Mouse (Mus musculus) ovary, postnatal 10 days (tissue): ENCODE measurements around the gene Ccnd3.

ENCODE experiments used
- DNase-seq: peaks from one replicate; pipeline ENCODE4 v3.0.0; 2022; ENCODE audit warnings: low spot score

Gene Ccnd3

GRCm38 (mm10) chr17:47551049-47551448, 46.2 kb downstream of the Ccnd3 start:
- no peak for DNase-seq

DNA sequence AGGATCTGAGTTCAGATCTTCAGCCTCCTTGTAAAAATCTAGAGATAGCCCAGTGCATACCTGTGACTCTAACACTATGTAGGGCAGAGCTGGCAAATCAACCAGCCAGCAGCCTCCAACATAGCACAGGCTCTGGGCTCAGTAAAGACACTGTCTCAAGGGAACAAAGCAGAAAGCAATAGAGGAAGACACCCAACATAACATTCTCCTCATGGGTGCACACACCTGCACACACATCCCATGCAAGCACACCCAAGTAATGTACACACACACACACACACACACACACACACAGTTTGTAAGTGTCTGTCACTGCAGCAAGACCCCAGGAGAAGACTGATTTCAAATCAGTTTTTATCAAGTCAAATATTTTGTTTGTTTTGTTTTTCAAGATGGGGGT, 48.1 kb downstream of the Ccnd3 start:
- no peak for DNase-seq

DNA sequence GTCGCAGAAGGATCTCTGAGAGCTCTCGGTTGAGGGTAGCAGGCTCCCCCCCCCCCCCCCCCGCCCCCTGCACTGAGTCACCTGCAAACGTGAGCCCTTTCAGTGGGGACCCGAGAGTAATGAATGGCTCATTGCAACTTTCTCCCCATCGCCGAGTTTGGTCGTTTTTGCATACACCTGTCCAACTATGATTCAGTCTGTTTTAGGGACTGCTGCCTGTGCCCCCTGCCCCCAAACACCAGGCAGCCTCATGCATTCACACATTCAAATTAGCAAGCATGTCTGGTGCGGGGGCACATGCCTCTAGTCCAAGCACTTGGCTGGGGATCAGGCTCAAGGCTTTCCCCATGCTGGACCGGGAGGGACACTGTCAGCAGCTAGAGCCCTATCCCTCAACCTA, 49.8 kb downstream of the Ccnd3 start:
- no peak for DNase-seq

DNA sequence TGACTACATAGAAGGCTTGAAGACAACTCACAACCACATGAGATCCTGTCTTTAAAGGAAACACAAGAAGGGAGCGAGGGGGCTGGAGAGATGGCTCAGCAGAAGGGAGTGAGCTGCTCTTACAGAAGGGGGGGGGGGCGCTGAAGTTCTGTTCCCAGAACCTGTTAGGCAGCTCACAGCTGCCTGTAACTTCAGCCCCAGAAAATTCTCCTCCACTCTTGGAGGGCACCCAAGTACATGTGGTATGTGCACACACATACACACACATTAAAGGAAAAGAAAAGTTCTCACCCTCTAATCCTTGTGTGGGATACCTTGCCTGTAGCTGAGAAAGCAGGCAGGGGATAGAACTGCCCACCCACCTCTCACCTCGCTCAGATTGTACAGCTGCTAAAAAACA, 52.3 kb downstream of the Ccnd3 start:
- no peak for DNase-seq

DNA sequence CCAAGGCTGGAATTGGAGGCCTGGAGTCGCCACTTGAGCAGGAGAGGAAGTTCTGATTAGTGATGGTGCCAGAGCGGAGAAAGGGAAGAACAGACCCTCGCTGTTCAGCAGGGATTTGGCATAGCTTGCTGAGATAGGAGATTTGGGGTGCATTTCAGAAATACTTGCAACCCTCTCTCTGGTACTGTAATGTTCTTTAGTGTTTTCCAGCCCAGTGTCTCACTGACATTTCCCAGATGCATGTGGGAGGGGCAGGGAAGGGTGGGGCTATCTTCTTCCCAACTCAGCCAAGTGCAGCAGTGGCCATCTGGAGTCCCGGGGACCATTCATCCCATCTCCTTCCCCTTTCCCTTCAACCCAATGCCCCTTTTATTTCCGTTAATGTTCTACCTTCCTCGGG, 54.9 kb downstream of the Ccnd3 start:
- DNase-seq = no peak

GRCm38 (mm10) chr17:47562875-47563274, 58.0 kb downstream of the Ccnd3 start:
- DNase-seq = no peak

GRCm38 (mm10) chr17:47564612-47565011, 59.8 kb downstream of the Ccnd3 start:
- no peak for DNase-seq

GRCm38 (mm10) chr17:47566133-47566532, 61.3 kb downstream of the Ccnd3 start:
- no peak for DNase-seq

DNA sequence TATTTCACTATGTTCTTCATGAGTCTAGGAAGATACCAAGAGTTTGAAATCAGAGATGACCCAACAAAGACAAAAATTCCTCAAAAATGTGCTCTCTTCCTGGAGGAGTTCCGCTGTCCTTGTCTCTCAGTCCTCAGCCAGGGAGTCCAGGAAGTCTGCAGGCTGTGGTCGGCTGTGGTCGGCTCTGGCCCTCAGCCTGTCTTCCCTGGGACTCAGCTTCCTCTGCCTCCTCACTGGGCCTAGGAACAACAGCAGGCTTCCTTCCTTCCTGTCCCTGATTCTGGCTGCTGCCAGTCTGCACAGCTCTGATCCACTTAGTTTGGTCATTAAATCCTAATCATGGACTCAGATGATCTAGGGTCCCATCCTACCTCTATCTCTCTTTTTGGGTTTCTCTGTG, 62.4 kb downstream of the Ccnd3 start:
- DNase-seq = no peak

- no peak for DNase-seq
These were observed 63.5 kb downstream of the Ccnd3 start for GRCm38 (mm10) chr17:47568389-47568788.

DNA sequence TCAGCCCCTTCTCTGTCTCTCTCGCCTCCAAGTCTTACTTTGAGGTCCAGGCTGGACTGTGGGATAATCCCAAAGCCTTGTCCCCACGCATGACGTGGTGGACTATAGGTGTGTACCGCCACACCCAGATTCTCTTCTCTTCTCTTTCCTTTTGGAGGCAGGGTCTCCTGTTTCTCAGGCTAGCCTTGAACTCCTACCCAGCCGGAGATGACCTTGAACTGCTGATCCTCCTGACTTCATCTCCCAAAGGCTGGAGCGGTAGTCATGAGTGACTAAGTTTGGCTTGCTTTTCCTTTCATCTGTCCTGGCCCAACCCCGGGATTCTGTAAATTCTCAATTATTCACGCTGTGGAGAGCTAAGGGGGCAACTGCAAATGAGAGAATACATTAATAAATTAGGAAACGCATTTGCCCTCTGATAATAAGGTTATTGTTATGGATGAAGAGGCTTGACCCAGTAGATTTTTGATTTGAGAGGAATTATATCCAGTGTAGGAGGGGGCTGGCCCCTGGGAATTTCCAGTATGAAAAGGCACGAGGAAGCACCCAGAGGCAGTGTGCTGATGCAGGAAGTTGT, 64.2 kb downstream of the Ccnd3 start:
- no peak for DNase-seq

DNA sequence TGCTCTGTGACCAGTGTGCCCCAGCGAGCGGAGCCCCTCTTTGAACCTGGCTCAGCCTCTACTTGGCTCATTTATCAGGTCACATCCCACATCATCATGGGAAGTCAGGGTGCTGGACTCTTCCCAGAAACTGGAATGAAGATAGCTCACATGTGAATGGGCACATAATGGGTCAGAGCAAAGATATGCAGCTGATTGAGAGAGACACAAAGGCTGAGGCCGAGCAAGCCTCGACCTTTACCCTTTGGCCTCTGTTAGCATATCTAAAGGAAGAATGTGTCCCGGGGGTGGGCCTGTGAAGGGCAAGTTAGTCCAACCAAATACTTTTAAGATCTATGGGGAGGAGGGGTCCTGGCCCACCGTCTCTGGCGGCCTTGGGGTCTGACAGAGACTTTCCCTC, 66.8 kb downstream of the Ccnd3 start:
- no peak for DNase-seq

- no peak for DNase-seq
These were observed 67.6 kb downstream of the Ccnd3 start for GRCm38 (mm10) chr17:47572436-47572835.

- no peak for DNase-seq
These were observed 69.2 kb downstream of the Ccnd3 start for GRCm38 (mm10) chr17:47574028-47574427.

- no peak for DNase-seq
These were observed 70.0 kb downstream of the Ccnd3 start for GRCm38 (mm10) chr17:47574830-47575229.

DNA sequence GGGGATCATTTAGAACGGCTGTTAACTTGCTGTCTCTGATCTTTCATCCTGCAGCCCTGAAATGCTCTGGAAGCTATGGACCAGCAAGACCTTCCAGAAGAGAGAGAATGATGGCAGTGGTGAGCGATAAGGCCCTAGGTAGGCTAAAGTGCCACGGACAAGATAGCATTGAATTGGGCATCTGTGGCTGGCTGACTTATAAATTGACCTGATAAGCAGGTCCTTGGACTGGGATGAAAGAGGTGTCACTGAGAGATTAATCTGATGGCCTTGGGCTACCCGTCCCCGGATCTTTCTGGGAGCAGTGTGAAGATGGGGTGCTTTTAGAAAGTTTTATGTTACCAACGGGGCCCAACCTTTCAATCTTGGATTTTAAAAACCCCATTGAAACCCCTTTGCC, 73.8 kb downstream of the Ccnd3 start:
- DNase-seq = no peak

- DNase-seq = no peak
These were observed 76.1 kb downstream of the Ccnd3 start for GRCm38 (mm10) chr17:47580962-47581361.

DNA sequence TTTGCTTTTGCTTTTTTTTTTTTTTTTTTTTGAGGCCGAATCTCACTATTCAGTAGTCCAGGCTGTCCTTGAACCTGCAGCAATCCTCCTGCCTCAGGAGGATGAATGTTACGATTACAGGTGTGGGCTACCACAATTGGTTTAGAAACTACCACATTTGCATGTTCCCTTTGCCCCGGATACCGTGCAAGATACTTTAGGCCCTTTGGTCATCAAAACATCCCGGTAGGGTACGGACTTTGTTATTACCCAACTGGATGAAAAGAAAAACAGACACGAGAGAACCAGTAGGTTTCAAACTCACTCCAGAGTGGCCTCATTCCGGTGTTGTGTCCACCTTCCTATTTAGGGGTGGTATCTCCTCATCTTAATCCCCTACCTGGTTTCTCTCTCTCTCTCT, 83.7 kb downstream of the Ccnd3 start:
- no peak for DNase-seq

DNA sequence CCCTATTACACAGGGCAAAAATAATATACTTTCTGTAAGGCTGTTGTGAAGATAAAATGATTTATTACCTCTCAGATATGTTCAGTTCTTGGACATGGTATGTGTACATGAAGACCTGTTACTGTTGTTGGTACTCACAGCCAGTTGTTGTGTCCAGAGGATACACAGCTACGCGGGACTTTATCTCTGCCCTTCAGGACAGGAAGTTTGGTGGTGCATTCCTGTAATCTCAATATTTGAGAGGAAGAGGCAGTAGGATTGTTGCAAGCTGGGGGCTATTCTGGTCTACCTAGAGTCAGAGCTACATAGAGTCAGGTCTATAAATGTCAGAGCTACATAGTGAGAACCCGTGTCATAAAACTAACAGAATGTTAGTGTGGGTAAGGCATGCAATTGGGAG, 86.2 kb downstream of the Ccnd3 start:
- DNase-seq = no peak

- peak; percentile 85 for DNase-seq
These were observed 88.5 kb downstream of the Ccnd3 start for GRCm38 (mm10) chr17:47593215-47593853.

GRCm38 (mm10) chr17:47593854-47594182, 89.0 kb downstream of the Ccnd3 start:
- no peak for DNase-seq

DNA sequence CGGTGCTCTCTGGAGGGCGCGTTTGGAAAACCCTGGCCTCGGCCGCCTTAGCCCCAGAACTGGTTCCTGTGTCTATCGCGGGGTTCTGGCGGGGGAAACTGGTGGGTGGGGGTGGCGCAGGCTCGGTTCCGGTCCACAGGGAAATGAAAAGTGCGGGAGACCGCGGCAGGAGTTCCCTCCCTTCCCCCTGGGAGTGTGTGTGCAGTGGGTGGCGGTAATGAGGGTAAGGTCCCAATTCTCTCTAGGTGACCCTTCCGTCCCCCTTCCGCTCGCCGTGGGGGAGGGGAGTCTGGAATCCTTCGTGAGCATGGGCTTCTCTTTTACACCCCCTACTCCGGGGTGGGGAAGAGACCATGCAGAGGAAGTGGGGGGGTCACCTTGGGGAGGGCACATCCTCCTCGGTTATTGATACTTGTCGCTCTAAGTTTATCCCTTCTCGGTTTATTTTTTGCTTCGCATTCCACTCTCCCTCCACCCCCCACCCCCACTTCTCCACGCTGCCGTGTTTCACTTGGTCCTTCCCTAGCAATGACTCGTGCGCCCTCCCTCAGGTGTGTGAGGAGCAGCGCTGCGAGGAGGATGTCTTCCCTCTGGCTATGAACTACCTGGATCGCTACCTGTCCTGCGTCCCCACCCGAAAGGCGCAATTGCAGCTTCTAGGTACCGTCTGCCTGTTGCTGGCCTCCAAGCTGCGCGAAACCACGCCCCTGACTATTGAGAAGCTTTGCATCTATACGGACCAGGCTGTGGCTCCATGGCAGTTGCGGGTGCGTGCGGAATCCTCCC, 89.5 kb downstream of the Ccnd3 start:
- peak; percentile 32 for DNase-seq

DNA sequence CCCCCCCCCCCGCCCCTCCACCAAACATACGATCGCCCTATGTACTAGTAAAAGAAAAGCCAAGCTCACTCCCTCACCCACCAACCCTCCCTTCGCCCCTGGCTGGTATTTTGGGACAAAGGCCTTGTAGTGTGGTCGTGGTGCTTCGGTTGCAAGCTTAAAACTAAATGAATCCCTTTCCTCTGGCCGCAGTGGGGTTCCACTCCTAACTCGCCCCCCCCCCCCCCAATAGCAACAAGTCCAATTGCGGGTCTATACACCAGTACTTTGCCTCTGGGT, 90.1 kb downstream of the Ccnd3 start:
- no peak for DNase-seq
